Mouse (Mus musculus) intestine, embryonic 15.5 days (tissue): ENCODE data around the gene Ldhb. TPM values are rescaled to one million over a fixed set of nuclear protein-coding genes. Genes with fewer than 3 reads are reported as not detected.
"Not testable (repeated sequence)": the region's sequence is repeated elsewhere in the genome, so short reads cannot be mapped to it uniquely, and the experiment has no call there.

Experiments
- ATAC-seq: fragments of 200-750 bp; cut with Nextera tagmentation; 2 replicates; pipeline ENCODE4 v1.8.0; 2017; ENCODE audit warnings: moderate TSS enrichment, moderate library complexity
- H3K27ac ChIP-seq: fragments of 300-500 bp; sonication (generic); 2 replicates; pipeline ENCODE4 v1.5.1; 2015; ENCODE audit warnings: mild to moderate bottlenecking, inconsistent platforms
- H3K27me3 ChIP-seq: fragments of 300-500 bp; sonication (generic); replicated peaks from 2 replicates; pipeline ENCODE4 v1.6.1; 2015; ENCODE audit warnings: inconsistent platforms
- H3K36me3 ChIP-seq: fragments of 300-500 bp; sonication (generic); 2 replicates; pipeline ENCODE4 v1.6.1; 2015; ENCODE audit warnings: inconsistent platforms
- H3K4me1 ChIP-seq: fragments of 300-500 bp; sonication (generic); replicated peaks from 2 replicates; pipeline ENCODE4 v1.6.1; 2015; ENCODE audit warnings: inconsistent platforms
- H3K4me2 ChIP-seq: fragments of 300-500 bp; sonication (generic); replicated peaks from 2 replicates; pipeline ENCODE4 v1.6.1; 2015; ENCODE audit warnings: mild to moderate bottlenecking, inconsistent platforms
- H3K4me3 ChIP-seq: fragments of 300-500 bp; sonication (generic); replicated peaks from 2 replicates; pipeline ENCODE4 v1.5.1; 2015; ENCODE audit warnings: inconsistent platforms
- H3K9ac ChIP-seq: fragments of 300-500 bp; sonication (generic); 2 replicates; pipeline ENCODE4 v1.6.1; 2015; ENCODE audit warnings: inconsistent platforms
- H3K9me3 ChIP-seq: fragments of 300-500 bp; sonication (generic); 2 replicates; pipeline ENCODE4 v1.6.1; 2016; ENCODE audit warnings: inconsistent platforms
- WGBS: fragments of 180-500 bp; shearing (Covaris S2); methylation state at CpG from one replicate; pipeline ENCODE4 v1.1.7; 2015; 5-methylcytosine and 5-hydroxymethylcytosine counted together
- polyA plus RNA-seq: library from polyadenylated mRNA; unstranded; fragments of >200 nt; fragmentation: Nextera tagmentation; extraction: Ambion mirVana; gene quantifications from 2 replicates; pipeline ENCODE4 v1.2.1, GENCODE M21; 2015

Gene Ldhb
- polyA plus RNA-seq, 1 experiment from 2014 or later: 100 TPM

- H3K9ac ChIP-seq: no peak overlapping the region
- no peak overlapping the region for H3K27ac ChIP-seq
- H3K27me3 ChIP-seq: peaks cover 3% of the 10 kb centered on the region; the same call in 1 of the 2 replicates
- H3K4me1 ChIP-seq: peaks cover 8% of the 10 kb centered on the region; the same call in 1 of the 2 replicates
- WGBS: 34% methylated on average over 12 of the region's 12 CpGs
- ATAC-seq: no peak
- H3K9me3 ChIP-seq: no peaks in the 10 kb centered on the region
- no peaks in the 10 kb centered on the region for H3K36me3 ChIP-seq
- H3K4me3 ChIP-seq: no peak overlapping the region
- H3K4me2 ChIP-seq: no peak overlapping the region
Measured at GRCm38 (mm10) chr6:142511516-142512135, 3.9 kb upstream of the Ldhb start.

- Histone ChIP-seq H3K36me3 (no peaks in the 10 kb centered on the region), H3K27me3 (peaks cover 3% of the 10 kb centered on the region; the same call in 1 of the 2 replicates), H3K4me1 (peaks cover 6% of the 10 kb centered on the region; the same call in 1 of the 2 replicates), H3K9me3 (no peaks in the 10 kb centered on the region), H3K27ac (no peak overlapping the region), H3K4me2 (no peak overlapping the region), H3K4me3 (no peak overlapping the region), H3K9ac (no peak overlapping the region)
- no peak for ATAC-seq
- 56% methylated on average over 4 of the region's 4 CpGs for WGBS
Measured at GRCm38 (mm10) chr6:142508663-142509062, 906 bp upstream of the Ldhb start.

DNA sequence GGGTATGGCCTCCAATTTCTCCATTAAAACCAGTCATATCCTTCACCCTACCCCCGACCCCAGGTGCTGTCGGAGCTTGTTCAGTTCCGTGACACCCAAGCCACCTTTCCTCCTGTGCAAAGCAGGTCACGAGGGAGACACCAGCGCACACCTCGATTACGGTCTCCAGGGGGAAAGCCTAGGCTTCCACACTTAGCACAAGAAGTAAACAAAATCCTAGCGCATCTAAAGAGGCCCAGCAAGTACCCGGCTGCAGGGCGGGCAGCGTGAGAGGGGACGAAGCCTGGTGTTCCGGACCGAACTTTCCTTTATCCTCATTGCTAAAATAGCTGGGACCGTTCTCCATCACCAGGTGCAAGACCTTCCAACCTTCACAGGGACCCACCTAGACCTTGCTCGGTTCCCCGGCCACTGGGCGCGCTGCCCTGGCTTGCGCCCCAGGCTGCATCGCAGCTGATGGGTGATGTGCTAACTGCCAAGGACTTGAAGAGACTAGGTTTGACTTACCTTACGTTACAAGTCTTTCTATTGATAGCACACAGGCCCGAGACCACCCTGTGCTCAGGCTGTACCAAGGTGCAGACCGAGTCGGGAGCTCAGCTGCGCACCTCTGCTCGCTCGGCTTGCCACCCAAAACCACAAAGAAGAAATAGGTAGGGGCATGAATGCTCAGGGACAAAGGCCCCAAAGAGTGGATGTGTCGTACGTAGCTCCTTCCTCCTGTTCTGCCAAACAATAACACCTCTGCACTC is 548 bp downstream of the Ldhb start:
- Histone ChIP-seq H3K9ac (peak overlapping the region; percentile 52), H3K27me3 (no peaks in the 10 kb centered on the region; the same call in 1 of the 2 replicates), H3K4me3 (peak overlapping the region; percentile 44), H3K36me3 (no peaks in the 10 kb centered on the region), H3K4me2 (peak overlapping the region; percentile 86), H3K9me3 (no peaks in the 10 kb centered on the region), H3K27ac (no peak overlapping the region), H3K4me1 (peaks cover 6% of the 10 kb centered on the region; the same call in 1 of the 2 replicates)
- peak; percentile 63 for ATAC-seq
- 2% methylated on average over 30 of the region's 30 CpGs for WGBS

GRCm38 (mm10) chr6:142506338-142507032 is 1.3 kb downstream of the Ldhb start:
- Histone ChIP-seq H3K9me3 (no peaks in the 10 kb centered on the region), H3K36me3 (no peaks in the 10 kb centered on the region), H3K4me2 (peak overlapping the region; percentile 86), H3K27ac (no peak overlapping the region), H3K4me1 (peaks cover 6% of the 10 kb centered on the region; the same call in 1 of the 2 replicates), H3K27me3 (no peaks in the 10 kb centered on the region), H3K4me3 (peak overlapping the region; percentile 44), H3K9ac (peak overlapping the region; percentile 52; the same call in 1 of the 2 replicates)
- no peak for ATAC-seq
- WGBS: 15% methylated on average over 10 of the region's 10 CpGs

GRCm38 (mm10) chr6:142503601-142504000 is 4.2 kb downstream of the Ldhb start:
- H3K9ac ChIP-seq: no peak overlapping the region
- no peaks in the 10 kb centered on the region for H3K36me3 ChIP-seq
- peaks cover 6% of the 10 kb centered on the region; the same call in 1 of the 2 replicates for H3K4me1 ChIP-seq
- 80% methylated on average over 8 of the region's 8 CpGs for WGBS
- no peaks in the 10 kb centered on the region for H3K27me3 ChIP-seq
- no peak overlapping the region for H3K4me2 ChIP-seq
- H3K27ac ChIP-seq: no peak overlapping the region
- no peaks in the 10 kb centered on the region for H3K9me3 ChIP-seq
- H3K4me3 ChIP-seq: no peak overlapping the region
- no peak for ATAC-seq

DNA sequence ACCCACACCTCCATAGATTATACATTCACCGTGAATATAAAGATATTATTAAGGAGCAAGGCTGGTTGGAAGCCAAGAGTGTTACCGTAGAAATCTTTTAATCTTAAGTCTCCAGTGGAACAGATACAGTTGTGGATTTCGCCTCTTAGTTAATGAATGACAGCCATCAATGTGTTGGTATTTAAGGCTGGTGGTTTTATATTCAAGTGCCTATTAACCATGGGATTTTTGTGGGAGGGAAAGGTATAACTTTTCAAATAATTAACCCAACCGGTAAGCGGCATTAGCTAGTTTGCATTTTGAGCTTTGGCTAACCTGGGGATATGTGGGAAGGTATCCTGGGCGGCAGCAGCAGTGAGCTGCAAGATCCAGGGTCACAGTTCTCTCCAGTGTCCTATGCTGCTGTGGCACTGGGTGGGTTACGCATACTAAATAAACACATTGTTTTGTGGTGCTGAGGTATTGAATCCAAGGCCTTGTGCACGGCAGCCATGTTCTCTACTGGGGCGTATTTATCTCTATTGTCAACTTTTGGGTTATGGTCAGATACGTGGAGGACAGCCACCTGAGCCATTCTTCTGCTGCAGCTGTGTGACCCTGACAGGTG is 5.1 kb downstream of the Ldhb start:
- 87% methylated on average over 10 of the region's 10 CpGs for WGBS
- no peaks in the 10 kb centered on the region for H3K9me3 ChIP-seq
- ATAC-seq: no peak

DNA sequence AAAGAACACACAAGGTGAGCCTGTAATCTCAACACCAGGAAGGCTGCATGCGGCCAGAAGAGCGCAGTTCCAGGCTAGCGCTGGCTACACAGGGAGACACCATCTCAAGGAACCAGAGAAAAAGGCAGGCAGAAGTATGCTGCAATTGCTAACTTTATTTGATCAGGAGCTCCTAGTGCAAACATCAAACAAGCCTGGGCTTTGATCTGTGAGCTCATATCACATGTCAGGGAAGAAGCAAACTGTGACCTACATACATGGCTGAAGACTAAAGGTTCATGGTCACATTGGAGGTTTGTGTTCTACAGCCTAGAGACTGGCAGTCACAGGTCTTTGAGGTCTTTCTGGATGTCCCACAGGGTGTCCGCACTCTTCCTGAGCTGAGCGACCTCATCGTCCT is 17.6 kb downstream of the Ldhb start:
- 82% methylated on average over 6 of the region's 6 CpGs for WGBS
- H3K4me3 ChIP-seq, H3K36me3 ChIP-seq, H3K27me3 ChIP-seq, H3K27ac ChIP-seq, H3K4me1 ChIP-seq, H3K9ac ChIP-seq, H3K9me3 ChIP-seq, H3K4me2 ChIP-seq, ATAC-seq: not testable (repeated sequence)

More for the DNA sequence above, 5.1 kb downstream of the Ldhb start:
- H3K27ac ChIP-seq: no peak overlapping the region
- H3K36me3 ChIP-seq: 0 out of 2 replicates have a peak, but pooled peaks cover 6% of the 10 kb centered on the region
- H3K27me3 ChIP-seq: no peaks in the 10 kb centered on the region
- H3K4me3 ChIP-seq: no peak overlapping the region
- no peak overlapping the region for H3K4me2 ChIP-seq
- peaks cover 6% of the 10 kb centered on the region; the same call in 1 of the 2 replicates for H3K4me1 ChIP-seq
- no peak overlapping the region for H3K9ac ChIP-seq

- no peaks in the 10 kb centered on the region for H3K27me3 ChIP-seq
- 91% methylated on average over 9 of the region's 9 CpGs for WGBS
- H3K27ac ChIP-seq: no peak overlapping the region
- H3K36me3 ChIP-seq: no peaks in the 10 kb centered on the region
- H3K4me3 ChIP-seq: no peak overlapping the region
- H3K9ac ChIP-seq: no peak overlapping the region
- no peaks in the 10 kb centered on the region for H3K9me3 ChIP-seq
- no peak for ATAC-seq
- H3K4me2 ChIP-seq: no peak overlapping the region
- no peaks in the 10 kb centered on the region for H3K4me1 ChIP-seq
Measured at GRCm38 (mm10) chr6:142487638-142488037, 20.1 kb downstream of the Ldhb start.

DNA sequence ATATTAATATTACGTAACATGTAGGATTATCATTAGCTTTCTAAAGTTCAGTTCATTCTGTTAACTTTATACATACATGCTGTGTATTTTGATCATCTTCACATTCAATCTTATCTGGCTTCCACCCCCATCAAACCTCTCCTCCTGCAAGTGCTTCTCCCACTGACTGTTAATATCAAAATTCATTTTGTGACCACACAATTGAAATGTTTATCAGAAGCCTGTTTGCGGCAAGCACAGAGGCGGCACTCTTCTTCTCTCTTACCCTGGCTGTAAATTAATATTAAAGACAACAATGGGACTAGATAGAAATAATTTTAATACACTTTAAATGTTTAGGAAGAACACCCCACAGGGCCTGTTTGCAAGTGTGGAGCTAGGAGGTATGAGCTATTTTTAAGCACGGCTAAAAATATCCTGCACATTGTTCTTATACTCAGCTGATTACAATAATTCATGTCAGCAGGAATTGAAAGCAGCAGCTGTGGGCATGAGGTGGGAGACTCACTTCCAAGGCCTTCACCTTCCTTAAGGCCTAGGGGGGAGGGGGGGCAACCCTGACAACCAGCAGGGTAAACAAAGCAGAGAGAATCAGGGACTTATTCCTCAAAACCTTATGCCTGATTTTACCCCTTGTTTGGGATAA is 22.2 kb downstream of the Ldhb start:
- no peaks in the 10 kb centered on the region for H3K27me3 ChIP-seq
- H3K4me3 ChIP-seq: no peak overlapping the region
- ATAC-seq: no peak
- H3K27ac ChIP-seq: no peak overlapping the region
- H3K4me2 ChIP-seq: no peak overlapping the region
- H3K36me3 ChIP-seq: no peaks in the 10 kb centered on the region
- no peaks in the 10 kb centered on the region for H3K4me1 ChIP-seq
- H3K9me3 ChIP-seq: no peaks in the 10 kb centered on the region
- 91% methylated on average over 4 of the region's 4 CpGs for WGBS
- no peak overlapping the region for H3K9ac ChIP-seq

- Histone ChIP-seq H3K27ac (no peak overlapping the region), H3K27me3 (no peaks in the 10 kb centered on the region), H3K4me3 (no peak overlapping the region), H3K4me2 (no peak overlapping the region), H3K4me1 (no peaks in the 10 kb centered on the region), H3K9me3 (no peaks in the 10 kb centered on the region), H3K36me3 (no peaks in the 10 kb centered on the region), H3K9ac (no peak overlapping the region)
- ATAC-seq: no peak
- WGBS: 80% methylated on average over 7 of the region's 7 CpGs
Measured at GRCm38 (mm10) chr6:142477239-142477638, 30.5 kb downstream of the Ldhb start.

GRCm38 (mm10) chr6:142472801-142473203 is 35.0 kb downstream of the Ldhb start, which contains the start of gene Gys2:
Gene Gys2, minus strand, starts transcription at chr6:142473109.
- no peaks in the 10 kb centered on the region for H3K9me3 ChIP-seq
- no peak within 1 kb of the TSS for H3K27ac ChIP-seq
- WGBS: 60% methylated on average over 4 of the region's 4 CpGs
- no peaks in the 10 kb centered on the region for H3K36me3 ChIP-seq
- H3K27me3 ChIP-seq: no peaks in the 10 kb centered on the region
- ATAC-seq: no peak
- H3K4me3 ChIP-seq: no peak within 1 kb of the TSS
- H3K4me2 ChIP-seq: no peak within 1 kb of the TSS
- H3K9ac ChIP-seq: no peak within 1 kb of the TSS
- no peaks in the 10 kb centered on the region for H3K4me1 ChIP-seq
